Mouse (Mus musculus) midbrain, embryonic 16.5 days (tissue): ENCODE measurements around the gene Zw10. TPM values are rescaled to one million over a fixed set of nuclear protein-coding genes. Genes with fewer than 3 reads are reported as not detected.

Experiments
- ATAC-seq: fragments of 200-750 bp; cut with Nextera tagmentation; 2 replicates; pipeline ENCODE4 v1.8.0; 2017; ENCODE audit warnings: moderate TSS enrichment
- H3K27ac ChIP-seq: fragments of 300-500 bp; sonication (generic); 2 replicates; pipeline ENCODE4 v1.5.1; 2014; ENCODE audit warnings: mild to moderate bottlenecking, low read length, mixed read lengths
- H3K27me3 ChIP-seq: fragments of 300-500 bp; sonication (generic); 2 replicates; pipeline ENCODE4 v1.6.1; 2014; ENCODE audit warnings: low read depth, low read length, mixed read lengths; ENCODE audit not compliant: control insufficient read depth, insufficient read depth
- H3K36me3 ChIP-seq: fragments of 300-500 bp; sonication (generic); 2 replicates; pipeline ENCODE4 v1.6.1; 2014; ENCODE audit warnings: mild to moderate bottlenecking, low read length, moderate library complexity, mixed read lengths; ENCODE audit not compliant: control insufficient read depth, insufficient read depth
- H3K4me1 ChIP-seq: fragments of 300-500 bp; sonication (generic); 2 replicates; pipeline ENCODE4 v1.6.1; 2014; ENCODE audit warnings: mild to moderate bottlenecking, low read length, mixed read lengths; ENCODE audit not compliant: control insufficient read depth, insufficient read depth
- H3K4me2 ChIP-seq: fragments of 300-500 bp; sonication (generic); 2 replicates; pipeline ENCODE4 v1.6.1; 2014; ENCODE audit warnings: mild to moderate bottlenecking, low read length, mixed read lengths
- H3K4me3 ChIP-seq: fragments of 300-500 bp; sonication (generic); 2 replicates; pipeline ENCODE4 v1.5.1; 2014; ENCODE audit warnings: low read depth, mild to moderate bottlenecking, low read length, moderate library complexity, mixed read lengths
- H3K9ac ChIP-seq: fragments of 300-500 bp; sonication (generic); 2 replicates; pipeline ENCODE4 v1.6.1; 2014; ENCODE audit warnings: low read depth, low read length, mixed read lengths
- H3K9me3 ChIP-seq: fragments of 300-500 bp; sonication (generic); replicated peaks from 2 replicates; pipeline ENCODE4 v1.6.1; 2014; ENCODE audit warnings: mild to moderate bottlenecking, low read length, mixed read lengths; ENCODE audit not compliant: control insufficient read depth, poor library complexity, severe bottlenecking
- WGBS: fragments of 180-500 bp; shearing (Covaris S2); extraction: QIAGEN DNeasy Blood & Tissue Kit; methylation state at CpG from one replicate; pipeline ENCODE4 v1.1.7; 2014; 5-methylcytosine and 5-hydroxymethylcytosine counted together
- polyA plus RNA-seq: library from polyadenylated mRNA; unstranded; fragments of >200 nt; fragmentation: Nextera tagmentation; extraction: Ambion mirVana; gene quantifications from 2 replicates; pipeline ENCODE4 v1.2.1, GENCODE M21; 2015

The Zw10 gene
- polyA plus RNA-seq, 1 experiment from 2014 or later, result 26.4 TPM

- WGBS, result 95% methylated on average over 3 of the region's 3 CpGs
- no peaks in the 10 kb centered on the region for H3K9me3 ChIP-seq
- H3K4me1 ChIP-seq, result no peaks in the 10 kb centered on the region
- peaks cover 19% of the 10 kb centered on the region for H3K36me3 ChIP-seq
- no peak overlapping the region for H3K4me3 ChIP-seq
- no peak overlapping the region for H3K9ac ChIP-seq
- no peaks in the 10 kb centered on the region for H3K27me3 ChIP-seq
- H3K4me2 ChIP-seq, result no peak overlapping the region
- H3K27ac ChIP-seq, result no peak overlapping the region
- ATAC-seq, result no peak
Observed at GRCm38 (mm10) chr9:49076847-49077246, 21.4 kb downstream of the Zw10 start.

- no peak for ATAC-seq
- no peak within 1 kb of the TSS for H3K9ac ChIP-seq
- no peaks in the 10 kb centered on the region for H3K9me3 ChIP-seq
- WGBS, result 53% methylated on average over 5 of the region's 5 CpGs
- H3K4me3 ChIP-seq, result no peak within 1 kb of the TSS
- no peaks in the 10 kb centered on the region for H3K27me3 ChIP-seq
- H3K4me1 ChIP-seq, result no peaks in the 10 kb centered on the region
- H3K36me3 ChIP-seq, result peaks cover 9% of the 10 kb centered on the region; the same call in 1 of the 2 replicates
- no peak within 1 kb of the TSS for H3K4me2 ChIP-seq
- no peak within 1 kb of the TSS for H3K27ac ChIP-seq
Observed at GRCm38 (mm10) chr9:49081107-49081506, 25.7 kb downstream of the Zw10 start, which contains the start of gene Tmprss5. TSS of gene Tmprss5 (plus strand) at chr9:49081260.

GRCm38 (mm10) chr9:49081561-49081960 is 26.1 kb downstream of the Zw10 start:
- WGBS, result 3% methylated on average over 4 of the region's 4 CpGs
- peaks cover 9% of the 10 kb centered on the region; the same call in 1 of the 2 replicates for H3K36me3 ChIP-seq
- H3K4me2 ChIP-seq, result no peak overlapping the region
- no peak overlapping the region for H3K4me3 ChIP-seq
- ATAC-seq, result peak; percentile 64; the same call in 1 of the 2 replicates
- H3K9ac ChIP-seq, result no peak overlapping the region
- H3K27ac ChIP-seq, result no peak overlapping the region
- no peaks in the 10 kb centered on the region for H3K9me3 ChIP-seq
- no peaks in the 10 kb centered on the region for H3K27me3 ChIP-seq
- H3K4me1 ChIP-seq, result no peaks in the 10 kb centered on the region

- Histone ChIP-seq H3K4me3 (no peak overlapping the region), H3K9me3 (no peaks in the 10 kb centered on the region), H3K36me3 (no peaks in the 10 kb centered on the region), H3K27ac (no peak overlapping the region), H3K9ac (no peak overlapping the region), H3K4me1 (no peaks in the 10 kb centered on the region), H3K4me2 (no peak overlapping the region), H3K27me3 (no peaks in the 10 kb centered on the region)
- no peak for ATAC-seq
- 13% methylated on average over 11 of the region's 11 CpGs for WGBS
Observed at GRCm38 (mm10) chr9:49087317-49087716, 31.9 kb downstream of the Zw10 start.

GRCm38 (mm10) chr9:49098871-49099270 is 43.5 kb downstream of the Zw10 start:
- H3K36me3 ChIP-seq, result no peaks in the 10 kb centered on the region
- no peaks in the 10 kb centered on the region for H3K27me3 ChIP-seq
- no peak overlapping the region for H3K9ac ChIP-seq
- no peak overlapping the region for H3K4me3 ChIP-seq
- no peaks in the 10 kb centered on the region for H3K9me3 ChIP-seq
- WGBS, result 97% methylated on average over 3 of the region's 3 CpGs
- H3K27ac ChIP-seq, result no peak overlapping the region
- no peaks in the 10 kb centered on the region for H3K4me1 ChIP-seq
- no peak overlapping the region for H3K4me2 ChIP-seq
- ATAC-seq, result no peak

- Histone ChIP-seq H3K27me3 (no peaks in the 10 kb centered on the region), H3K4me3 (no peak overlapping the region), H3K36me3 (no peaks in the 10 kb centered on the region), H3K9ac (no peak overlapping the region), H3K4me2 (no peak overlapping the region), H3K4me1 (no peaks in the 10 kb centered on the region), H3K9me3 (no peaks in the 10 kb centered on the region), H3K27ac (no peak overlapping the region)
- ATAC-seq, result 0 out of 2 replicates have a peak, but pooled peaks have one; percentile 72
- 5% methylated on average over 1 of the region's 1 CpGs for WGBS
Observed at GRCm38 (mm10) chr9:49102328-49102727, 46.9 kb downstream of the Zw10 start.

DNA sequence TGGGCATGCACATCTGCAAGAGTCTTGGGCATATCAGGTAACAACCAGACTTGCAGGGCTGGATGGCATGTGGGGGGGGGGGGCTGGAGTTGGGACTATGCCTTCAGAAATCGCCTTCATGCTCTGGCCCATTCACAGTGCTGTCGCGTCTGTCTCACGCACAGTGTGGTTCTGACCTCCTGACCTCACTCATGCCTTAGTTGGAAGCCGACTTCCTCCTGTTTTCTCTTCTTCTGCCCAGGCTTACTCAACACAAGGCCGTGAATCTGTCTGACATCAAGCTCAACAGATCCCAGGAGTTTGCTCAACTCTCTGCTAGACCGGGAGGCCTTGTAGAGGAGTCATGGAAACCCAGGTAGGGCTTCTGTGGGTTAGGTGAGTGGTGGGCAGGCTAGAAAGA is 53.7 kb downstream of the Zw10 start:
- Histone ChIP-seq H3K9me3 (no peaks in the 10 kb centered on the region), H3K4me3 (no peak overlapping the region), H3K36me3 (no peaks in the 10 kb centered on the region), H3K9ac (no peak overlapping the region), H3K27ac (no peak overlapping the region), H3K27me3 (no peaks in the 10 kb centered on the region), H3K4me1 (no peaks in the 10 kb centered on the region), H3K4me2 (no peak overlapping the region)
- 58% methylated on average over 7 of the region's 7 CpGs for WGBS
- no peak for ATAC-seq

GRCm38 (mm10) chr9:49110476-49111220 is 55.2 kb downstream of the Zw10 start:
- Histone ChIP-seq H3K9me3 (no peaks in the 10 kb centered on the region), H3K4me1 (no peaks in the 10 kb centered on the region), H3K4me3 (no peak overlapping the region), H3K4me2 (no peak overlapping the region), H3K9ac (no peak overlapping the region), H3K27me3 (no peaks in the 10 kb centered on the region), H3K27ac (no peak overlapping the region), H3K36me3 (no peaks in the 10 kb centered on the region)
- ATAC-seq, result no peak
- 31% methylated on average over 6 of the region's 6 CpGs for WGBS

DNA sequence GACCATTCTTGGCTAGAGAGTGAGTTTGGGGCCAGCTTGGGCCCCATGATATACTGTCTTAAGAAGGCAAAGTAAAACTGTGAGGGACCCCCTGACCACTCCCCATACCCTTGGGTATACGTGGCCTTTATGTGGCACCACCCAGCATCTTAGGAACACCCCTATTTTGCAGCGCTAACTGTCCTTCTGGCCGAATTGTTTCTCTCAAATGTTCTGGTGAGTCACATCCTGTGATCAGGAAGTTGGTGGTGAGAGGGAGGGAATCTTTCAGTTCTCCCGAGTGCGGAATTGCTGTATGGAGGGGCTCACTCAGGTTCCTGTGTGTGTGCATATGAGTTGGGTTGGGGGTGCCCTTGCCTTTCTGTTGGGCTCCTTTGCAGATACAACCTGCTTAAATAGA is 55.9 kb downstream of the Zw10 start:
- H3K4me1 ChIP-seq, result no peaks in the 10 kb centered on the region
- H3K36me3 ChIP-seq, result no peaks in the 10 kb centered on the region
- H3K27me3 ChIP-seq, result no peaks in the 10 kb centered on the region
- WGBS, result 88% methylated on average over 5 of the region's 5 CpGs
- H3K4me3 ChIP-seq, result no peak overlapping the region
- H3K9ac ChIP-seq, result no peak overlapping the region
- H3K9me3 ChIP-seq, result no peaks in the 10 kb centered on the region
- no peak for ATAC-seq
- no peak overlapping the region for H3K4me2 ChIP-seq
- H3K27ac ChIP-seq, result no peak overlapping the region
